Mouse (Mus musculus): ENCODE results near the gene Nucks1. TPM values are rescaled to one million over a fixed set of nuclear protein-coding genes. Genes with fewer than 3 reads are reported as not detected.

Nucks1 gene
- polyA plus RNA-seq, 1 experiment from 2014 or later = 53.2 TPM

Other genes with a start within 250 kb of the Nucks1 start
- 0.53 and 1.1 TPM in 2 replicates for gene Rab7b, start 221.8 kb upstream of the Nucks1 start, polyA plus RNA-seq (2014; fragmentation: Nextera tagmentation; extraction: Ambion mirVana)
- not detected in 2 replicates for gene Slc26a9, start 166.5 kb upstream of the Nucks1 start, polyA plus RNA-seq (2014; fragmentation: Nextera tagmentation; extraction: Ambion mirVana)
- 2.8 and 4.6 TPM in 2 replicates for gene Pm20d1, start 113.2 kb upstream of the Nucks1 start, polyA plus RNA-seq (2014; fragmentation: Nextera tagmentation; extraction: Ambion mirVana)
- gene Slc41a1, start 83.0 kb upstream of the Nucks1 start, polyA plus RNA-seq (2014; fragmentation: Nextera tagmentation; extraction: Ambion mirVana) = 5.2 and 5.6 TPM in 2 replicates
- gene Rab29, start 43.3 kb upstream of the Nucks1 start, polyA plus RNA-seq (2014; fragmentation: Nextera tagmentation; extraction: Ambion mirVana) = 20.4 and 20.6 TPM in 2 replicates
- gene Slc45a3, start 52.4 kb downstream of the Nucks1 start, polyA plus RNA-seq (2014; fragmentation: Nextera tagmentation; extraction: Ambion mirVana) = 3.5 and 3.8 TPM in 2 replicates
- 17.8 and 20.9 TPM in 2 replicates for gene Elk4, start 97.1 kb downstream of the Nucks1 start, polyA plus RNA-seq (2014; fragmentation: Nextera tagmentation; extraction: Ambion mirVana)
- gene Mfsd4a, start 157.5 kb downstream of the Nucks1 start, polyA plus RNA-seq (2014; fragmentation: Nextera tagmentation; extraction: Ambion mirVana) = 9.9 and 10.8 TPM in 2 replicates
- 4.1 and 4.4 TPM in 2 replicates for gene Cdk18, start 229.2 kb downstream of the Nucks1 start, polyA plus RNA-seq (2014; fragmentation: Nextera tagmentation; extraction: Ambion mirVana)

Measured in liver, embryonic 11.5 days (tissue).